Mouse (Mus musculus) C3H10T1/2 (cell line): ENCODE data around the gene Cep85l. TPM values are rescaled to one million over a fixed set of nuclear protein-coding genes. Genes with fewer than 3 reads are reported as not detected.

ENCODE experiments used
- polyA plus RNA-seq, 2 experiments: library from polyadenylated mRNA; unstranded; fragments of >200 nt; fragmentation: generic; extraction: Trizol; gene quantifications; one replicate each; pipeline ENCODE4 v1.2.1; 2012; ENCODE audit warnings: missing spikeins in 2 of 2

Gene Cep85l
- polyA plus RNA-seq, result under 1 TPM; 0.04 to 0.45 TPM

GRCm38 (mm10) chr10:53379709-53380106 lies at the start of gene Cep85l:
Gene Cep85l (minus strand): TSS chr10:53379947.

GRCm38 (mm10) chr10:53337162-53337923 lies 42.4 kb downstream of the Cep85l start, which contains the start of gene Pln:
Gene Pln (plus strand): TSS chr10:53337667.

Other genes with a start within 250 kb of the Cep85l start
- under 1 TPM in 1 of 2 experiments, not detected in 1; 0.08 TPM for gene Pln, start 42.3 kb downstream of the Cep85l start, polyA plus RNA-seq
- gene Asf1a, start 216.8 kb upstream of the Cep85l start, polyA plus RNA-seq, result 10 to 100 TPM in 1 of 2 experiments, 1 to 10 TPM in 1; 3.4 to 16.1 TPM